Mouse (Mus musculus): ENCODE results near the gene Msmo1. TPM values are rescaled to one million over a fixed set of nuclear protein-coding genes. Genes with fewer than 3 reads are reported as not detected.

Msmo1 gene
- polyA plus RNA-seq (2016; fragmentation: Nextera tagmentation; extraction: Ambion mirVana) = 208 and 215 TPM in 2 replicates

- Histone ChIP-seq H3K27ac (peak within 1 kb of the TSS; percentile 94), H3K4me3 (peak within 1 kb of the TSS; percentile 84), H3K36me3 (replicated peaks) (peaks cover 32% of the 10 kb centered on the region), H3K27me3 (ENCODE audit: poor library complexity, severe bottlenecking) (no peaks in the 10 kb centered on the region), H3K4me1 (peaks cover 48% of the 10 kb centered on the region), H3K9me3 (no peaks in the 10 kb centered on the region)
- WGBS = under 1% methylated on average over 60 of the region's 60 CpGs
- peak; percentile 96 for DNase-seq (ENCODE audit: extremely low spot score, low spot score)
These were observed at the start of gene Msmo1 for GRCm38 (mm10) chr8:64733271-64733943. Gene Msmo1 (minus strand): TSS chr8:64733792.

- no peaks in the 10 kb centered on the region for H3K27me3 ChIP-seq (ENCODE audit: poor library complexity, severe bottlenecking)
- peaks cover 26% of the 10 kb centered on the region for H3K36me3 ChIP-seq (replicated peaks)
- no peak overlapping the region for H3K4me3 ChIP-seq
- no peaks in the 10 kb centered on the region for H3K4me1 ChIP-seq
- no peaks in the 10 kb centered on the region for H3K9me3 ChIP-seq
- WGBS = 95% methylated on average over 6 of the region's 6 CpGs
- DNase-seq (ENCODE audit: extremely low spot score, low spot score) = no peak
- H3K27ac ChIP-seq = no peak overlapping the region
These were observed 48.4 kb upstream of the Msmo1 start for GRCm38 (mm10) chr8:64781947-64782346.

DNA sequence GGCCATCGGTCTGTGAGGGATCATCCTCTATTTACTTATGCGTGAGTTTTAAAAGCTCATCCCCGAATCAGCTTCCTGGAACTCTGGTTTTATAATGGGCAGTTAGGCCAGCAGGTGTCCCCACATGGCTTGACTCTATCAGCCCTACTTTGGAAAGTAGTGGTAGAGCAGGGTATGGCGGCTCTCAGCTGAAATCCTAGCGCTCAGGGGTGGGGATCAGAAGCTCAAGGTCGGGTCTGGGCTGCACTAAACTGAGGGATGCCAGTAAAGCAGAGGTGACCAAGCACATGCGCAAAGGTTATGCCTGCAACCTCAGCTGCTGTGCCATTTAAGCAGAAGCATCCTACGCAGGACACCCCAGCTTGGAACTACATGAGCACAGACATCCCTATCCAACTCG is 44.3 kb upstream of the Msmo1 start:
- no peak overlapping the region for H3K27ac ChIP-seq
- H3K4me3 ChIP-seq = no peak overlapping the region
- peaks cover 42% of the 10 kb centered on the region for H3K36me3 ChIP-seq (replicated peaks)
- no peaks in the 10 kb centered on the region for H3K9me3 ChIP-seq
- no peaks in the 10 kb centered on the region for H3K4me1 ChIP-seq
- no peaks in the 10 kb centered on the region for H3K27me3 ChIP-seq (ENCODE audit: poor library complexity, severe bottlenecking)
- DNase-seq (ENCODE audit: extremely low spot score, low spot score) = no peak
- WGBS = 83% methylated on average over 9 of the region's 9 CpGs

- H3K4me1 ChIP-seq = no peaks in the 10 kb centered on the region
- H3K9me3 ChIP-seq = no peaks in the 10 kb centered on the region
- 95% methylated on average over 6 of the region's 6 CpGs for WGBS
- H3K27ac ChIP-seq = no peak overlapping the region
- no peak for DNase-seq (ENCODE audit: extremely low spot score, low spot score)
- peaks cover 36% of the 10 kb centered on the region for H3K36me3 ChIP-seq (replicated peaks)
- no peak overlapping the region for H3K4me3 ChIP-seq
- no peaks in the 10 kb centered on the region for H3K27me3 ChIP-seq (ENCODE audit: poor library complexity, severe bottlenecking)
These were observed 40.5 kb upstream of the Msmo1 start for GRCm38 (mm10) chr8:64774136-64774535.

DNA sequence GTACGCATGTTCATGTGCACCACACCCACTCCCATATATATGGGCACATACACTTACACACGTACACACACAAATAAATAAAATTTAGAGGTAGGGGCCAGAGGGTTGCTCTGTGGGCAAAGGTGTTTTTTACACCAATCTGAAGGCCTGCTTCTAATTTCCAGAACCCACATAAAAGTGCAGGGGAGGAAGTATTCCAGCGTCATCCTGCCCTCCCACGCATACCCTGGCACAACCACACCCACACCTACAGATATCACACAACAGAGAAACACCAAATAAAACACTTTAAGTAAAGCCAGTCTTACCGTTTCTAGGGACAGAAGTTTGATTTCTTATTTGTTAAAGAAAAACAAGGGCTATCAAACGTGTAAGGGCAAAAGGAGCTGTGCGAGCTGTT is 37.2 kb upstream of the Msmo1 start:
- Histone ChIP-seq H3K9me3 (no peaks in the 10 kb centered on the region), H3K4me3 (no peak overlapping the region), H3K27me3 (ENCODE audit: poor library complexity, severe bottlenecking) (no peaks in the 10 kb centered on the region), H3K36me3 (replicated peaks) (peaks cover 38% of the 10 kb centered on the region), H3K4me1 (no peaks in the 10 kb centered on the region), H3K27ac (no peak overlapping the region)
- DNase-seq (ENCODE audit: extremely low spot score, low spot score) = no peak
- 91% methylated on average over 7 of the region's 7 CpGs for WGBS

DNA sequence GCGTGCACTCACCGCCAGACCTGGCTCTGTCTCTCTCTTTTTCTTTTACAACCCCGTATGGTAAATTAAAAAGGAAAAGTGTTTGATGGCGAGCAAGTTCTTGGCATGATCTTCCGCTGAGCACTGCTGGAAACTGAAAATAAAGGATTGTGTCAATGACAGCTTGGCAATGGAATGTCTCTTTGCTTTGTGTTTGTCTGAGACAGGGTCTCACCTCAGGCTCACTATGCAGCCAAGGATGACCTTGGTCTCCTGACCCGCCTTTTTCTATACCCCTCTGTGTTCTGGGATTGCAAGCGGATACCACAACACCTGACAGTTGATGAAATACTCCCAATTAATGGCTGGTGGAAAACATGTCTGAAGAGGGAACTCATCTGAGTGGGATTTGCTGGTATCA is 36.0 kb upstream of the Msmo1 start:
- no peaks in the 10 kb centered on the region for H3K9me3 ChIP-seq
- DNase-seq (ENCODE audit: extremely low spot score, low spot score) = no peak
- H3K27ac ChIP-seq = no peak overlapping the region
- 87% methylated on average over 7 of the region's 7 CpGs for WGBS
- no peaks in the 10 kb centered on the region for H3K4me1 ChIP-seq
- H3K36me3 ChIP-seq (replicated peaks) = peaks cover 29% of the 10 kb centered on the region; the same call in 1 of the 2 replicates
- no peak overlapping the region for H3K4me3 ChIP-seq
- H3K27me3 ChIP-seq (ENCODE audit: poor library complexity, severe bottlenecking) = no peaks in the 10 kb centered on the region

GRCm38 (mm10) chr8:64768645-64769044 is 35.1 kb upstream of the Msmo1 start:
- H3K4me3 ChIP-seq = no peak overlapping the region
- H3K27ac ChIP-seq = no peak overlapping the region
- H3K4me1 ChIP-seq = no peaks in the 10 kb centered on the region
- WGBS = 91% methylated on average over 8 of the region's 9 CpGs
- no peak for DNase-seq (ENCODE audit: extremely low spot score, low spot score)
- peaks cover 26% of the 10 kb centered on the region; the same call in 1 of the 2 replicates for H3K36me3 ChIP-seq (replicated peaks)
- H3K9me3 ChIP-seq = no peaks in the 10 kb centered on the region
- H3K27me3 ChIP-seq (ENCODE audit: poor library complexity, severe bottlenecking) = no peaks in the 10 kb centered on the region

DNA sequence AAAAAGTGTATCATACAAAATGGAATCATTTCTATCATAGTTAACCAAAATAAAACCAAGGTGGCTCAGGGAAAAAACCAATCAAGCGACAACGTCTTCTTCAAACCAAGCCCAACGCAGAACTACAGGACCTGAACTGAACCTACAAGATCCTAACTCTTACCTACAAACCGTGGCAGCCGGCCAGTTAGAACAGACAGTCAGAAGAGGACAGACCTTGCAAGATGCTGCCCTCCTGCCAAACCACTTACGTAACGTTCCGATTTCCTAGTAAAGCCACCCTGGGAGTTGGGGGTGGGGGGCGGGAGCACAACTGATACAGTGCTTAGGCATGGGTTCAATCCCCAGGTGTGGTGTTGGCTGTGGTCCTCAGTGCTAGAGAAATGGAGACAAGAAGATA is 33.5 kb upstream of the Msmo1 start:
- no peaks in the 10 kb centered on the region for H3K4me1 ChIP-seq
- WGBS = 96% methylated on average over 9 of the region's 9 CpGs
- H3K36me3 ChIP-seq (replicated peaks) = peaks cover 31% of the 10 kb centered on the region
- no peak overlapping the region for H3K4me3 ChIP-seq
- H3K27ac ChIP-seq = no peak overlapping the region
- H3K27me3 ChIP-seq (ENCODE audit: poor library complexity, severe bottlenecking) = no peaks in the 10 kb centered on the region
- DNase-seq (ENCODE audit: extremely low spot score, low spot score) = no peak
- no peaks in the 10 kb centered on the region for H3K9me3 ChIP-seq

GRCm38 (mm10) chr8:64764075-64764474 is 30.5 kb upstream of the Msmo1 start:
- Histone ChIP-seq H3K9me3 (no peaks in the 10 kb centered on the region), H3K36me3 (replicated peaks) (peaks cover 29% of the 10 kb centered on the region), H3K27ac (no peak overlapping the region), H3K4me1 (no peaks in the 10 kb centered on the region), H3K4me3 (no peak overlapping the region), H3K27me3 (ENCODE audit: poor library complexity, severe bottlenecking) (no peaks in the 10 kb centered on the region)
- 90% methylated on average over 9 of the region's 9 CpGs for WGBS
- DNase-seq (ENCODE audit: extremely low spot score, low spot score) = no peak

- no peaks in the 10 kb centered on the region for H3K4me1 ChIP-seq
- peaks cover 27% of the 10 kb centered on the region for H3K36me3 ChIP-seq (replicated peaks)
- H3K27ac ChIP-seq = no peak overlapping the region
- 75% methylated on average over 1 of the region's 1 CpGs for whole genome bisulfite sequencing
- DNase-seq (ENCODE audit: extremely low spot score, low spot score) = no peak
- no peak overlapping the region for H3K4me3 ChIP-seq
- H3K9me3 ChIP-seq = no peaks in the 10 kb centered on the region
- H3K27me3 ChIP-seq (ENCODE audit: poor library complexity, severe bottlenecking) = no peaks in the 10 kb centered on the region
These were observed 29.2 kb upstream of the Msmo1 start for GRCm38 (mm10) chr8:64762751-64763150.

DNA sequence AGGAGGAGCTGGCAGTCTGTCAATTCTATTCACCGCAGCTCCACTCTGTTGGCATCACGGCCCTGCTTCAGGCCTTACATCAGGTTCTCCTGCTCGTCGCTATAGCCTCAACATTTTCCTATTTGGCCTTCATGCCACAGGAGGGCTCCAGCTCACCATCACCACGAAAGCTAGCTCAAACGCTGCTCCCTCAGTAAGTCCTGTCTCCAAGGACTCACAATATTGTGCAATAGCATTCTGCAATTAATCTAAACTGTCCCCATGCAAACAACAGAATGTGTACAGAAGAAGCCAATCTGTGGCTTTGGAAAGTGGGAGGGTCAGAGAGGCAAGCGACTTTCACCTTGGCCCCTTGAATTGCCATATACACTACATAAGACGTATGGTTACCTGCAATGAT is 27.8 kb upstream of the Msmo1 start:
- Histone ChIP-seq H3K27ac (no peak overlapping the region), H3K4me3 (no peak overlapping the region), H3K36me3 (replicated peaks) (peaks cover 31% of the 10 kb centered on the region), H3K27me3 (ENCODE audit: poor library complexity, severe bottlenecking) (no peaks in the 10 kb centered on the region), H3K9me3 (no peaks in the 10 kb centered on the region), H3K4me1 (no peaks in the 10 kb centered on the region)
- 90% methylated on average over 8 of the region's 8 CpGs for WGBS
- no peak for DNase-seq (ENCODE audit: extremely low spot score, low spot score)

- DNase-seq (ENCODE audit: extremely low spot score, low spot score) = no peak
- H3K27ac ChIP-seq = no peak overlapping the region
- no peaks in the 10 kb centered on the region for H3K9me3 ChIP-seq
- no peaks in the 10 kb centered on the region for H3K4me1 ChIP-seq
- H3K36me3 ChIP-seq (replicated peaks) = peaks cover 56% of the 10 kb centered on the region
- no peaks in the 10 kb centered on the region for H3K27me3 ChIP-seq (ENCODE audit: poor library complexity, severe bottlenecking)
- 95% methylated on average over 15 of the region's 15 CpGs for WGBS
- H3K4me3 ChIP-seq = no peak overlapping the region
These were observed 24.4 kb upstream of the Msmo1 start for GRCm38 (mm10) chr8:64757956-64758355.

DNA sequence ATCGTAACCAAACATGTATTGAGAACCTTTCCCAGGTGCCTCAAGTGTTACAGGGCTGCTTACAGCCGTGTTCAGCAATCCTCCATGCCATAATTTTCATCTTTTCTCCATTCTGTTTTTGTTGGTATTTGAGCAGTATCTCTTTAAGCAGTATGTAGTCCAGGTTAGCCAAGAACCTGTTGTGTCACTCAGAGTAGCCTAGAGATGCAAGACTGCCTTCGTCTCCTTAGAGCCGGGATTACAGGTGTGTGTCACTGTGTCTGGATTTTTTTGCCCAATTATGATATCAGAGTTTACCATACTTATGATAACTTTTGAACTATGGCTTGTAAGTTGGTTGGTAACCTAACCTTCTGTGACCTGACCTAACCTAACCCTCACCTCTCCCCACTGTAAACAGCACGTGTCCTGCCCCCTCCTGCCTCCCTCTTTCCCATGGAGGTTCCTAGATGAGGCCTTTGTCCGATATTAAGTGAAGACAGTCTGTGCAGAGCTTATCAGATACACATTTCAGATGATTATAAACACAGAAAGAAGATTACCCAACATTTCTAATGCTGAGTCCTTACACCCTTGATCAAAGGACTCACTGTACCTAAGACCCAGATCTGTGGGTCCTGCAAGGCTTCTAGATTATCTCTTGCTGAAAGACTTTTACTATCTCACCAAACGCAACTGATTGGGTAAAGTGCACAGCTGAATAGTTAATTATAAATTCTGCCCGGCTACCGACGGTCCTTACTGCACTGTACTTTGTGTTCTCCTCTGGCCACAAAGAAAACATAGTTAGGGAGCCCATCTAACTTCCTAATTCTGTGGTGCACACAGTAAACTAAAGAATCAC is 12.8 kb upstream of the Msmo1 start:
- 94% methylated on average over 10 of the region's 10 CpGs for WGBS

More for the DNA sequence above, 12.8 kb upstream of the Msmo1 start:
- no peak overlapping the region for H3K27ac ChIP-seq
- H3K9me3 ChIP-seq = no peaks in the 10 kb centered on the region
- no peak for DNase-seq (ENCODE audit: extremely low spot score, low spot score)
- no peak overlapping the region for H3K4me3 ChIP-seq
- no peaks in the 10 kb centered on the region for H3K27me3 ChIP-seq (ENCODE audit: poor library complexity, severe bottlenecking)
- H3K4me1 ChIP-seq = no peaks in the 10 kb centered on the region
- H3K36me3 ChIP-seq (replicated peaks) = peaks cover 44% of the 10 kb centered on the region

All from forebrain, embryonic 10.5 days (tissue).